Mouse (Mus musculus): ENCODE measurements around the gene Coq8b. TPM values are rescaled to one million over a fixed set of nuclear protein-coding genes. Genes with fewer than 3 reads are reported as not detected.

Coq8b gene
- polyA plus RNA-seq, 1 experiment from 2014 or later: 17.7 TPM

DNA sequence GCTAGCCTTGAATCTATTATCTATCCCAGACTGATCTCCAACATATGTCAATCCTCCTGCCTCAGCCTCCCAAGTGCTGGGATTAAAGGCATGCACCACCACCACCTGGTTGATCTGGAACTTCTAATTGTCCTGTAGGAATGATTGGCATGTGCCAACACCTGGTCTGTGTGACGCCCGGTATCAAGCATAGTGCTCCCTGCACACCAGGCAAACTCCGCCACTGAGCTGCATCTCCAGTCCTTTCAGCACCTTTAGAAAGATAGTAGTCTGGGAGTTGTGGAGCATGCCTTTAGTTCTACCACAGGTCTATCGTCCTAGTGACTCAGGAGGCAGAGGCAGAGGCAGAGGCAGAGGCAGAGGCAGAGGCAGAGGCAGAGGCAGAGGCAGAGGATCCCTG lies 67.5 kb downstream of the Coq8b start:
- no peak overlapping the region for H3K27ac ChIP-seq
- H3K4me3 ChIP-seq: no peak overlapping the region
- 75% methylated on average over 4 of the region's 4 CpGs for WGBS
- peaks cover 6% of the 10 kb centered on the region; the same call in 1 of the 2 replicates for H3K27me3 ChIP-seq
- no peaks in the 10 kb centered on the region for H3K36me3 ChIP-seq
- no peak overlapping the region for H3K4me2 ChIP-seq (replicated peaks)
- ATAC-seq (ENCODE audit: low FRiP score, low read depth): no peak
- no peak overlapping the region for H3K9ac ChIP-seq
- H3K9me3 ChIP-seq: no peaks in the 10 kb centered on the region; the same call in 1 of the 2 replicates
- no peaks in the 10 kb centered on the region for H3K4me1 ChIP-seq

DNA sequence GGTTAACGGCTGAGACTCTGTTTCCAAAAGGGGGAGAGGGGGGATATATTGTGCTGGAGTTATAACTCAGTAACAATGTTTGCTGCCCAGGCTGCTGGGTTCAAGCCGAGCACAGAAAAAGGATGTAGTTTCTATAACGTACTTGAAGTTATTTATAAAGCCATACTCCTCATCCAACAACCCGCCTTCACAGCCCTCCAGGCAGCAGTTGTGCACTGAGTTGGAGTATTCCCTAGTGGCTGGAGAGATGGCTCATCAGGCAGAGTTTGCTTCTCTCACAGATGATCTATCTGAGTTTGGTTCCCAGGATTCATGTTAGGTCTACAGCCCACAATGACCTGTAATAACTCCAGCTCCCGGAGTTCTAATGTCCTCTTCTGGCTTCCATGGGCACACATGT lies 68.0 kb downstream of the Coq8b start:
- Histone ChIP-seq H3K36me3 (no peaks in the 10 kb centered on the region), H3K27ac (no peak overlapping the region), H3K27me3 (peaks cover 8% of the 10 kb centered on the region; the same call in 1 of the 2 replicates), H3K4me3 (no peak overlapping the region), H3K4me2 (replicated peaks) (no peak overlapping the region), H3K4me1 (no peaks in the 10 kb centered on the region), H3K9ac (no peak overlapping the region), H3K9me3 (no peaks in the 10 kb centered on the region; the same call in 1 of the 2 replicates)
- 83% methylated on average over 5 of the region's 5 CpGs for WGBS
- no peak for ATAC-seq (ENCODE audit: low FRiP score, low read depth)

DNA sequence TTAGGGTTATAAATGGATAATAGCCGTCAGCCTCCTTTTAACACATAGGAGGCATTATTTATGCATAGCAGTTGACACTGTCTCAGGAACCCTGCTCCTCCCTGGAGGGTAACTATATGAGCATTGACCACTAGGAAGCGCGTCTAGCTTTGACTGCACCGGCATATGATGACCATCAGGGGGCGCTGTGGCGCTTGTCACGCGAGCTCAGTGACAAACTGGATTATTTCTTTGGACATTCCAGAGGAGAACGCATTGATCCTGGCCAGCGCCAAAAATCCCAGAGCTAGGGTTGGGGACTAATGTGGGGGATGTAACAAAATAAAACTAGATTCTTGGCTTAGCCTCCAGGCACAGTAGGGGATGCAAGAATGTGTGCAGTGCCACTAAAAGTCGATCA lies 69.3 kb downstream of the Coq8b start:
- peaks cover 8% of the 10 kb centered on the region; the same call in 1 of the 2 replicates for H3K27me3 ChIP-seq
- H3K27ac ChIP-seq: no peak overlapping the region
- no peak overlapping the region for H3K4me2 ChIP-seq (replicated peaks)
- H3K9me3 ChIP-seq: no peaks in the 10 kb centered on the region; the same call in 1 of the 2 replicates
- 8% methylated on average over 11 of the region's 11 CpGs for WGBS
- H3K36me3 ChIP-seq: 0 out of 2 replicates have a peak, but pooled peaks cover 4% of the 10 kb centered on the region
- H3K4me1 ChIP-seq: no peaks in the 10 kb centered on the region
- no peak overlapping the region for H3K9ac ChIP-seq
- no peak for ATAC-seq (ENCODE audit: low FRiP score, low read depth)
- no peak overlapping the region for H3K4me3 ChIP-seq

- H3K4me1 ChIP-seq: peaks cover 10% of the 10 kb centered on the region; the same call in 1 of the 2 replicates
- no peaks in the 10 kb centered on the region for H3K9me3 ChIP-seq
- 0 out of 2 replicates have a peak, but pooled peaks cover 4% of the 10 kb centered on the region for H3K36me3 ChIP-seq
- no peak overlapping the region for H3K4me3 ChIP-seq
- H3K4me2 ChIP-seq (replicated peaks): no peak overlapping the region
- no peak for ATAC-seq (ENCODE audit: low FRiP score, low read depth)
- H3K9ac ChIP-seq: no peak overlapping the region
- peaks cover 18% of the 10 kb centered on the region for H3K27me3 ChIP-seq
- 84% methylated on average over 17 of the region's 17 CpGs for WGBS
- H3K27ac ChIP-seq: no peak overlapping the region
Observed at GRCm38 (mm10) chr7:27305091-27305730, 72.4 kb downstream of the Coq8b start.

- ATAC-seq (ENCODE audit: low FRiP score, low read depth): no peak
- Histone ChIP-seq H3K4me1 (peaks cover 15% of the 10 kb centered on the region), H3K27ac (no peak overlapping the region), H3K36me3 (0 out of 2 replicates have a peak, but pooled peaks cover 4% of the 10 kb centered on the region), H3K27me3 (peaks cover 31% of the 10 kb centered on the region), H3K9me3 (no peaks in the 10 kb centered on the region), H3K9ac (no peak overlapping the region), H3K4me3 (no peak overlapping the region), H3K4me2 (replicated peaks) (no peak overlapping the region)
- 77% methylated on average over 24 of the region's 24 CpGs for WGBS
Observed at GRCm38 (mm10) chr7:27306161-27307160, 73.6 kb downstream of the Coq8b start.

DNA sequence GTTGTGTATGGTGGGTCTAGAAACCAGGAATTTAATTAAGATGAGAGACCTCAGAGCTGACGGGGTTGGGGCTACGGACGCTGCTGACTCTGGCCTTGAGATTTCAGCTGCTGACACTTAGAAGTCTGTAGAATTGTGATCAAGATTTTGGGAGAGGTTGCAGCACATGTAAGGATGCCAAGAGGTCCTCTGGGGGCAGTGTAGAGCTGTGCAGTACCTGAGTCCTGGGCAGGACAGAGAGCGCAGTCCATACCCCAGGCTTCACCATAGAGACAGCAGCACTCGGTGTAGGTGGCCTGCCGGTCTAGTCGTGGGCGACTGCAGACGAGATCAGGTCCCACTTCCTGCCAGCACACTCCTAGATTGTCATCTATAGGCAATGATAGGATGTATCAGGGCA lies 74.7 kb downstream of the Coq8b start:
- Histone ChIP-seq H3K4me3 (no peak overlapping the region), H3K9me3 (no peaks in the 10 kb centered on the region), H3K36me3 (0 out of 2 replicates have a peak, but pooled peaks cover 4% of the 10 kb centered on the region), H3K27me3 (peaks cover 37% of the 10 kb centered on the region), H3K27ac (no peak overlapping the region), H3K4me2 (replicated peaks) (no peak overlapping the region), H3K4me1 (peaks cover 15% of the 10 kb centered on the region), H3K9ac (no peak overlapping the region)
- no peak for ATAC-seq (ENCODE audit: low FRiP score, low read depth)
- 68% methylated on average over 9 of the region's 9 CpGs for WGBS

MicroRNAs encoded within 50 kb of the gene (microRNA counts, 519-probe panel; counts per million panel counts)
- not detected for microRNA mmu-miR-1191

Small RNA genes within 50 kb of the gene (microRNA-seq; reads per million reads assigned to microRNA genes)
- 1.4 reads per million for gene Mir1191

Other genes with a start within 250 kb of the Coq8b start
- not detected in 2 replicates for gene Cyp2a12, start 203.9 kb upstream of the Coq8b start, polyA plus RNA-seq (2015; fragmentation: Nextera tagmentation; extraction: Ambion mirVana)
- gene Cyp2f2, start 113.1 kb upstream of the Coq8b start, polyA plus RNA-seq (2015; fragmentation: Nextera tagmentation; extraction: Ambion mirVana): not detected in 2 replicates
- gene Cyp2t4, start 79.3 kb upstream of the Coq8b start, polyA plus RNA-seq (2015; fragmentation: Nextera tagmentation; extraction: Ambion mirVana): 0.33 TPM in 1 of 2 replicates, not detected in the other
- gene Egln2, start 66.2 kb upstream of the Coq8b start, polyA plus RNA-seq (2015; fragmentation: Nextera tagmentation; extraction: Ambion mirVana): 74.3 and 76.0 TPM in 2 replicates
- 69.4 and 71.7 TPM in 2 replicates for gene Rab4b, start 54.1 kb upstream of the Coq8b start, polyA plus RNA-seq (2015; fragmentation: Nextera tagmentation; extraction: Ambion mirVana)
- 2.6 and 4.5 TPM in 2 replicates for gene Gm21983, start 51.9 kb upstream of the Coq8b start, polyA plus RNA-seq (2015; fragmentation: Nextera tagmentation; extraction: Ambion mirVana)
- gene Mia, start 51.9 kb upstream of the Coq8b start, polyA plus RNA-seq (2015; fragmentation: Nextera tagmentation; extraction: Ambion mirVana): 126 and 145 TPM in 2 replicates
- 3.6 TPM in 2 replicates for gene BC024978, start 37.2 kb upstream of the Coq8b start, polyA plus RNA-seq (2015; fragmentation: Nextera tagmentation; extraction: Ambion mirVana)
- 285 TPM in 2 replicates for gene Snrpa, start 36.8 kb upstream of the Coq8b start, polyA plus RNA-seq (2015; fragmentation: Nextera tagmentation; extraction: Ambion mirVana)
- gene Itpkc, start 4.4 kb upstream of the Coq8b start, polyA plus RNA-seq (2015; fragmentation: Nextera tagmentation; extraction: Ambion mirVana): 6.6 and 7.2 TPM in 2 replicates
- gene Numbl, start 25.4 kb downstream of the Coq8b start, polyA plus RNA-seq (2015; fragmentation: Nextera tagmentation; extraction: Ambion mirVana): 32.3 and 34.1 TPM in 2 replicates
- gene Ltbp4, start 104.7 kb downstream of the Coq8b start, polyA plus RNA-seq (2015; fragmentation: Nextera tagmentation; extraction: Ambion mirVana): 25.8 and 29.3 TPM in 2 replicates
- 49.2 and 54.5 TPM in 2 replicates for gene Shkbp1, start 123.0 kb downstream of the Coq8b start, polyA plus RNA-seq (2015; fragmentation: Nextera tagmentation; extraction: Ambion mirVana)
- not detected in 2 replicates for gene Gm20479, start 124.4 kb downstream of the Coq8b start, polyA plus RNA-seq (2015; fragmentation: Nextera tagmentation; extraction: Ambion mirVana)
- gene Sptbn4, start 214.7 kb downstream of the Coq8b start, polyA plus RNA-seq (2015; fragmentation: Nextera tagmentation; extraction: Ambion mirVana): 0.17 and 0.23 TPM in 2 replicates
- gene Blvrb, start 215.0 kb downstream of the Coq8b start, polyA plus RNA-seq (2015; fragmentation: Nextera tagmentation; extraction: Ambion mirVana): 38.9 and 46.3 TPM in 2 replicates
- 33.6 and 36.3 TPM in 2 replicates for gene Sertad3, start 240.7 kb downstream of the Coq8b start, polyA plus RNA-seq (2015; fragmentation: Nextera tagmentation; extraction: Ambion mirVana)